Mouse (Mus musculus) intestine, embryonic 16.5 days (tissue): ENCODE measurements at regions not wholly inside any gene's neighbourhood (a gene's known extent, or its start where the extent isn't known, plus 50 kb on each side); places are given as distances from the start of the nearest gene placed in this dataset.

Source experiments
- ATAC-seq: fragments of 200-750 bp; cut with Nextera tagmentation; 2 replicates; pipeline ENCODE4 v1.8.0; 2017; ENCODE audit warnings: moderate TSS enrichment, moderate library complexity
- H3K27ac ChIP-seq: fragments of 300-500 bp; sonication (generic); 2 replicates; pipeline ENCODE4 v1.5.1; 2014; ENCODE audit warnings: mild to moderate bottlenecking, low read length
- H3K27me3 ChIP-seq: fragments of 300-500 bp; sonication (generic); replicated peaks from 2 replicates; pipeline ENCODE4 v1.6.1; 2014; ENCODE audit warnings: low read length, control low read depth, mixed read lengths; ENCODE audit not compliant: control insufficient read depth, insufficient read depth
- H3K36me3 ChIP-seq: fragments of 300-500 bp; sonication (generic); 2 replicates; pipeline ENCODE4 v1.6.1; 2014; ENCODE audit warnings: low read length, control low read depth; ENCODE audit not compliant: control insufficient read depth, insufficient read depth
- H3K4me1 ChIP-seq: fragments of 300-500 bp; sonication (generic); 2 replicates; pipeline ENCODE4 v1.6.1; 2014; ENCODE audit warnings: low read length, control low read depth, mixed read lengths; ENCODE audit not compliant: control insufficient read depth, insufficient read depth
- H3K4me2 ChIP-seq: fragments of 300-500 bp; sonication (generic); 2 replicates; pipeline ENCODE4 v1.6.1; 2014; ENCODE audit warnings: low read depth, low read length, control low read depth
- H3K4me3 ChIP-seq: fragments of 300-500 bp; sonication (generic); 2 replicates; pipeline ENCODE4 v1.5.1; 2014; ENCODE audit warnings: mild to moderate bottlenecking, low read length
- H3K9ac ChIP-seq: fragments of 300-500 bp; sonication (generic); 2 replicates; pipeline ENCODE4 v1.6.1; 2014; ENCODE audit warnings: low read depth, low read length
- H3K9me3 ChIP-seq: fragments of 300-500 bp; sonication (generic); 2 replicates; pipeline ENCODE4 v1.6.1; 2016; ENCODE audit warnings: low read length, control low read depth; ENCODE audit not compliant: control insufficient read depth
- WGBS: fragments of 180-500 bp; shearing (Covaris S2); extraction: QIAGEN DNeasy Blood & Tissue Kit; methylation state at CpG from one replicate; pipeline ENCODE4 v1.1.7; 2014; 5-methylcytosine and 5-hydroxymethylcytosine counted together

DNA sequence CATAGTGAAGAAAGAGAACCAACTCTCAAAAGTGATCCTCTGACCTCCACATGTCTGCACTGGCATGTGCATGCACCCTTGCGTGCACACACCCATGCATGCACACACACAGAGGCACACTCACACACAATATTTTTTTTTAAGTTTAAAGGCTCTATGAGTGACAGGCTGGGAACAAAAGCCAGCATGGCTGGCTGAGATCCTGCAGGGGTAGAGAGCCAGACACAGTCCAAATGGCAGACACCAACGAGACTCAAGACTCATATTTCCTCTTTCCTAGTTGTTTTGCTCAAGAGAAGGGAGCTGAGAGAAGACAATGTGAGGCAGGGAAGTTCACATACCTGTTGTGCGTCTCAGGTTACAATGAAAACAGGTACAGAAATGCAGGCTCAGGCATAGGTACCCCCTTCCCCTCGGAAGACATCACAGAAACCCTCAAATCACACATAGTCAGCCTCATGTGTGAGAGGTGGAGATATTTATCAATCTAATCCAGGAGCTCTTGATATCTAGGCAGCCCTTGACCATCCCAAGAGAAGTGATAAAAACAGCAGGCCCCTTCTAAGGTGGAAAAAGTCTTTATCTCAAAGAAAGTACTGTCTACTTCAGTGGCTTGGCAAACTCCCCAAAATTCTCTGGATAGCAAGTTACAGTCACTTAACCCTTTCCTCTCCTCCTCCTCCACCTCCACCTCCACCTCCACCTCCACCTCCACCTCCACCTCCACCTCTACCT is 101.4 kb upstream of the Cd180 start:
- Histone ChIP-seq H3K9me3 (no peaks in the 10 kb centered on the region), H3K4me1 (0 out of 2 replicates have a peak, but pooled peaks cover 9% of the 10 kb centered on the region), H3K4me2 (no peak overlapping the region), H3K27me3 (no peaks in the 10 kb centered on the region), H3K4me3 (no peak overlapping the region), H3K9ac (no peak overlapping the region), H3K27ac (no peak overlapping the region), H3K36me3 (no peaks in the 10 kb centered on the region)
- WGBS: 76% methylated on average over 4 of the region's 4 CpGs
- ATAC-seq: no peak

GRCm38 (mm10) chr13:102593405-102594200 is 99.8 kb upstream of the Cd180 start:
- Histone ChIP-seq H3K4me1 (0 out of 2 replicates have a peak, but pooled peaks cover 9% of the 10 kb centered on the region), H3K27ac (no peak overlapping the region), H3K4me2 (no peak overlapping the region), H3K27me3 (no peaks in the 10 kb centered on the region), H3K9me3 (no peaks in the 10 kb centered on the region), H3K36me3 (no peaks in the 10 kb centered on the region), H3K4me3 (no peak overlapping the region), H3K9ac (no peak overlapping the region)
- ATAC-seq: no peak
- 84% methylated on average over 12 of the region's 12 CpGs for WGBS

DNA sequence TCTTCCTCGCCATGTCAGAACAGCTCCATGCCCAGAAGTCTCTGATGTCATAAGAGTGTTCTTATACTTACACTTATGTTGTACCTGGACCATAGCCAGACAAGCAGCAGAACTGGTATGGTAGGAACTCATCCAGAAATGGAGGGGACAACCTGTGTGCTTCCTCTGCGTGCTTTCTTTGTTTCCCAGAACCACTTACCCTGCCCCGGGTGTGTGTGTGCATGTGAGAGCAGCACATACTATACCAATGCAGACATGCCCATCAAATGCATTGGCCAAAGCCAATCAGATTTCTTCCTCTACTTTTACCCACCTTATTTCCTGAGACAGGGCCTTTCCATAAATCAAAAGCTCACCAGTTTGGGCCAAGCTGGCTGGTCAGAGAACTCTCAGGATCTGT is 99.2 kb upstream of the Cd180 start:
- ATAC-seq: no peak
- H3K27ac ChIP-seq: no peak overlapping the region

GRCm38 (mm10) chr13:102595602-102596001 is 97.8 kb upstream of the Cd180 start:
- Histone ChIP-seq H3K4me1 (0 out of 2 replicates have a peak, but pooled peaks cover 4% of the 10 kb centered on the region), H3K9ac (no peak overlapping the region), H3K36me3 (no peaks in the 10 kb centered on the region), H3K4me2 (no peak overlapping the region), H3K4me3 (no peak overlapping the region), H3K27ac (no peak overlapping the region), H3K27me3 (no peaks in the 10 kb centered on the region), H3K9me3 (no peaks in the 10 kb centered on the region)
- no peak for ATAC-seq
- 73% methylated on average over 5 of the region's 5 CpGs for WGBS

More for the DNA sequence above, 99.2 kb upstream of the Cd180 start:
- H3K9ac ChIP-seq: no peak overlapping the region
- H3K4me3 ChIP-seq: no peak overlapping the region
- H3K4me2 ChIP-seq: no peak overlapping the region
- H3K4me1 ChIP-seq: 0 out of 2 replicates have a peak, but pooled peaks cover 9% of the 10 kb centered on the region
- 92% methylated on average over 3 of the region's 3 CpGs for WGBS
- no peaks in the 10 kb centered on the region for H3K27me3 ChIP-seq
- no peaks in the 10 kb centered on the region for H3K36me3 ChIP-seq
- no peaks in the 10 kb centered on the region for H3K9me3 ChIP-seq

DNA sequence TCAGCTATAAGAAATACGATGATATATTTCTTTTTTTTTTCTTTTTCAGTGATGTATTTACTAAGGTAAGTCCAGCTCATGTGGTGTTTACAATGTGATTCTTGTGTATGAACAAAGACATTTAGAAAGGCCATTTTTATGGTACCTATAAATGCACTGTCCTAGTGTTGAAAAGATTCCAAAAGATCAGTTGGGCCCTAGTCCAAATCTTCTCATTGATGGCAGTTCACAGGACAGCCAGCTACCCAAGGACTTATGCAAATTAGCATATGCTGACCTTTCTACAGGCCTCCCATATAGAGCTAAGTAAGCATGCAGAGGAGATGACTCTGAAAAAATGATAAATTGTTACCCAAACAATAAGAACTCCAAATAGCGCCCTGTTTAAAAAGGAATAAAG is 97.3 kb upstream of the Cd180 start:
- H3K4me1 ChIP-seq: 0 out of 2 replicates have a peak, but pooled peaks cover 4% of the 10 kb centered on the region
- no peak overlapping the region for H3K27ac ChIP-seq
- ATAC-seq: no peak
- no peaks in the 10 kb centered on the region for H3K27me3 ChIP-seq
- H3K4me2 ChIP-seq: no peak overlapping the region
- no peaks in the 10 kb centered on the region for H3K36me3 ChIP-seq
- no peak overlapping the region for H3K4me3 ChIP-seq
- no peaks in the 10 kb centered on the region for H3K9me3 ChIP-seq
- H3K9ac ChIP-seq: no peak overlapping the region
- WGBS: 85% methylated on average over 2 of the region's 2 CpGs

- WGBS: 81% methylated on average over 5 of the region's 5 CpGs
- no peaks in the 10 kb centered on the region for H3K27me3 ChIP-seq
- H3K36me3 ChIP-seq: no peaks in the 10 kb centered on the region
- H3K27ac ChIP-seq: no peak overlapping the region
- no peaks in the 10 kb centered on the region for H3K9me3 ChIP-seq
- no peak overlapping the region for H3K9ac ChIP-seq
- H3K4me3 ChIP-seq: no peak overlapping the region
- H3K4me2 ChIP-seq: no peak overlapping the region
- ATAC-seq: no peak
- no peaks in the 10 kb centered on the region for H3K4me1 ChIP-seq
Measured at GRCm38 (mm10) chr13:102598181-102598580, 95.2 kb upstream of the Cd180 start.

DNA sequence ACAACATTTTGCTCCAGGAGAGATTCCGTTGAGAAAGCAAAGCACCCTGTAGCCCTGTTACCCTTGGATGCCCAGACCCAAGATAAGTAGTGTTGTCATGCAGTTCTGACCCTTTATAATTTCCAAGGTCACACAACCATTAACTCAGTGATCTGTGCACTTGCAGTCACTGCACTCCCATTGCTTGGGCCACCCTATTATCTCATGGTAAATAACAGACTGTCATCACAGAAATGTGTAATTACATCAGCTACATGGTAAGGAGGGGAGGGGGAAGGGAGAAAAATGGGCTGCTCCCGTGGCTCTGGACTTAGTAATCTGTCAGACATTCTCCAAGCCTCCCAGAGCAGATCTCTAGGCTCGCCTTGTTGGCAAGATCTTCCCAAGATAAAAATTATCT is 93.8 kb upstream of the Cd180 start:
- no peaks in the 10 kb centered on the region for H3K27me3 ChIP-seq
- no peaks in the 10 kb centered on the region for H3K36me3 ChIP-seq
- 17% methylated on average over 3 of the region's 3 CpGs for WGBS
- H3K4me2 ChIP-seq: no peak overlapping the region
- ATAC-seq: peak; percentile 21; the same call in 1 of the 2 replicates
- no peaks in the 10 kb centered on the region for H3K4me1 ChIP-seq
- no peak overlapping the region for H3K27ac ChIP-seq
- no peaks in the 10 kb centered on the region for H3K9me3 ChIP-seq
- H3K9ac ChIP-seq: no peak overlapping the region
- no peak overlapping the region for H3K4me3 ChIP-seq

- Histone ChIP-seq H3K27ac (no peak overlapping the region), H3K4me1 (no peaks in the 10 kb centered on the region), H3K36me3 (no peaks in the 10 kb centered on the region), H3K4me3 (no peak overlapping the region), H3K9ac (no peak overlapping the region), H3K4me2 (no peak overlapping the region), H3K27me3 (no peaks in the 10 kb centered on the region), H3K9me3 (no peaks in the 10 kb centered on the region)
- no peak for ATAC-seq
- 69% methylated on average over 4 of the region's 4 CpGs for WGBS
Measured at GRCm38 (mm10) chr13:102600026-102600425, 93.3 kb upstream of the Cd180 start.

DNA sequence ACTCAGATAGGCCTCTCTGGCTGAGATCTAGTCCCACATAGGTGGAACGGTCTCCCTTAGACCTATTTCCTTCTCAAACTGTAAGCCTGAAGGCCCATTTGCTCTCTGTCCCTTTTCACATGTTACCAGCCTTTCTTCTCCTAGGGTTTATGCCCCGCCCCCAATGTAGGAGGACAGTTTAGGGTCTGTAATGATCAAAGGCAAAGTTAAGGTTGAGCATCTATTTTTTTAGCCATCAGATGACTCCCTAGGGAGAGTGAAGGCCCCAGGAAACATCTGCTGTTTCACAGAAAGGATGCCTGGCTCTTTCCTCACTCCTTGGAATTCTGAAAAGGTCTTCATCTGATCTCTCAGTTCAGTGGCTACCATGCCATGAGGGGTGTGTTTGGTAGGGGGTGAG is 68.9 kb upstream of the Cd180 start:
- H3K27me3 ChIP-seq: no peaks in the 10 kb centered on the region
- ATAC-seq: no peak
- H3K9ac ChIP-seq: no peak overlapping the region
- 93% methylated on average over 2 of the region's 2 CpGs for WGBS
- no peaks in the 10 kb centered on the region for H3K9me3 ChIP-seq
- H3K4me2 ChIP-seq: no peak overlapping the region
- H3K4me3 ChIP-seq: no peak overlapping the region
- no peaks in the 10 kb centered on the region for H3K36me3 ChIP-seq
- H3K4me1 ChIP-seq: peaks cover 12% of the 10 kb centered on the region
- H3K27ac ChIP-seq: peak overlapping the region; percentile 85; the same call in 1 of the 2 replicates
